Mouse (Mus musculus): ENCODE measurements around the gene Sf3b1.

- TF ChIP-seq POLR2A (IDR thresholded peaks at IDR 0.05; ENCODE audit: control insufficient read depth, extremely low read depth, insufficient read depth, low read length, poor library complexity), result no peak
- no peak for TF ChIP-seq CTCF (IDR thresholded peaks at IDR 0.05; ENCODE audit: borderline replicate concordance, control insufficient read depth, extremely low read depth, insufficient read depth, low read length, poor library complexity)
These were observed 47.9 kb downstream of the Sf3b1 start for GRCm38 (mm10) chr1:54979226-54979984.
